Mouse (Mus musculus) erythroblast, embryonic 14.5 days (primary cell): ENCODE measurements around the gene Rras2. TPM values are rescaled to one million over a fixed set of nuclear protein-coding genes. Genes with fewer than 3 reads are reported as not detected.

Source experiments
- H3K27me3 ChIP-seq: 2 replicates; pipeline ENCODE4 v1.6.1; 2012; ENCODE audit warnings: inconsistent platforms; ENCODE audit not compliant: control insufficient read depth
- H3K36me3 ChIP-seq: 2 replicates; pipeline ENCODE4 v1.6.1; 2012; ENCODE audit warnings: mild to moderate bottlenecking, inconsistent platforms; ENCODE audit not compliant: control insufficient read depth
- H3K4me1 ChIP-seq: 2 replicates; pipeline ENCODE4 v1.6.1; 2012; ENCODE audit warnings: inconsistent platforms; ENCODE audit not compliant: control insufficient read depth
- H3K4me3 ChIP-seq: replicated peaks from 2 replicates; pipeline ENCODE3; 2012; ENCODE audit warnings: moderate library complexity, mild to moderate bottlenecking, inconsistent platforms
- H3K9me3 ChIP-seq: 2 replicates; pipeline ENCODE4 v1.6.1; 2012; ENCODE audit warnings: low read length, inconsistent platforms, mixed read lengths; ENCODE audit not compliant: control insufficient read depth
- GATA1 ChIP-seq: IDR thresholded peaks from 2 replicates; pipeline ENCODE4 v1.6.1; 2012; ENCODE audit warnings: low read length, inconsistent platforms, mixed read lengths
- TAL1 ChIP-seq: IDR thresholded peaks from 3 replicates; pipeline ENCODE4 v1.6.1; 2012; ENCODE audit warnings: low read length, inconsistent platforms, mixed read lengths
- polyA plus RNA-seq: library from polyadenylated mRNA; stranded (reverse); fragments of >175 nt; gene quantifications from 2 replicates; pipeline ENCODE4 v1.2.3, GENCODE M21; 2012

The Rras2 gene
- polyA plus RNA-seq, 1 experiment, result not detected

- TF ChIP-seq TAL1, result no peak
- no peak for TF ChIP-seq GATA1
These were observed 58.6 kb downstream of the Rras2 start for GRCm38 (mm10) chr7:114058927-114059441.

DNA sequence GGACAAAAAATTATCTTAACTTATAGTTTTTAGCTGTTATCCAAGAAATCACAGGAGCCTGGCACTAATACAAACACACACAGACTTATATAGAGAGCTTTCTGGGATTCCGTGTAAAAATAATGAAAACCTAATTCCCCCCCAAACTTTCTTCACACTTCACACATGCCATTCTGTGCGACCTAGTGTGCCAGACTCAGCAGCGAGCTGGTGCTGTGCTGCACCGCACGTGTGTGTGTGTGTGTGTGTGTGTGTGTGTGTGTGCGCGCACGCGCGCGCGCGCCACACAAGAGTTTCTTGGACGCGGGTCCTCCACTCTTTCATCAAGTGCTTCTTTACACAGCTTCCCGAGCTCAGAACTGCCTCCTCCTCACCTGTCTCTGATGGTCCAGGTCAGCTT, 59.4 kb downstream of the Rras2 start:
- Histone ChIP-seq H3K27me3 (no peaks in the 10 kb centered on the region), H3K4me3 (no peak overlapping the region), H3K9me3 (no peaks in the 10 kb centered on the region), H3K4me1 (no peaks in the 10 kb centered on the region), H3K36me3 (no peaks in the 10 kb centered on the region; the same call in 1 of the 2 replicates)
- TF ChIP-seq GATA1 (no peak), TAL1 (no peak)

More at GRCm38 (mm10) chr7:114058927-114059441, 58.6 kb downstream of the Rras2 start:
- no peaks in the 10 kb centered on the region for H3K4me1 ChIP-seq
- H3K27me3 ChIP-seq, result no peaks in the 10 kb centered on the region
- H3K9me3 ChIP-seq, result no peaks in the 10 kb centered on the region
- no peak overlapping the region for H3K4me3 ChIP-seq
- H3K36me3 ChIP-seq, result no peaks in the 10 kb centered on the region; the same call in 1 of the 2 replicates

- no peak overlapping the region for H3K4me3 ChIP-seq
- no peaks in the 10 kb centered on the region; the same call in 1 of the 2 replicates for H3K36me3 ChIP-seq
- no peaks in the 10 kb centered on the region for H3K9me3 ChIP-seq
- TF ChIP-seq GATA1 (no peak), TAL1 (no peak)
- no peaks in the 10 kb centered on the region for H3K27me3 ChIP-seq
- H3K4me1 ChIP-seq, result no peaks in the 10 kb centered on the region
These were observed 63.9 kb downstream of the Rras2 start for GRCm38 (mm10) chr7:114053720-114054119.

DNA sequence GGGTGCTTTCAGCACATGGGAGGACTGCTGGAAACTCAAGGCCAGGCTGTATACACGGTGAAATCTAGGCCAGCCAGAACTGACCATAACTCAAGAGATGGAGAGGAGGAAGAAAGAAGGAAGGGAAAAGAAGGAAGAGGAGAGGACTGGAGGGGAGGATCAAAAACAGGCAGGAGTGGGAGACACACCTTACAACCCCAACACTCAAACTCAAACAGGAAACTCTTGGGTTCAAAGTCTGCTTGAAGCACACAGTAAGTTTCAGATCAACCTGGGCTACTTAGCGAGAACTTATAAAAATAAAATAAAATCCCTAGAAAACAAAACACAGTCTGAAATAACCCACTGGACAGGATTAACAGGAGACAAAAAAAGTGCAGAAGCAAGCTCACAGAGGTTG, 71.8 kb downstream of the Rras2 start:
- no peak for TF ChIP-seq TAL1
- TF ChIP-seq GATA1, result no peak
- no peak overlapping the region for H3K4me3 ChIP-seq
- no peaks in the 10 kb centered on the region for H3K9me3 ChIP-seq
- no peaks in the 10 kb centered on the region for H3K27me3 ChIP-seq
- H3K36me3 ChIP-seq, result no peaks in the 10 kb centered on the region; the same call in 1 of the 2 replicates
- H3K4me1 ChIP-seq, result peaks cover 2% of the 10 kb centered on the region

GRCm38 (mm10) chr7:114043929-114044549, 73.5 kb downstream of the Rras2 start:
- no peaks in the 10 kb centered on the region for H3K27me3 ChIP-seq
- peaks cover 2% of the 10 kb centered on the region for H3K4me1 ChIP-seq
- TF ChIP-seq TAL1 (no peak), GATA1 (no peak)
- peaks cover 2% of the 10 kb centered on the region; the same call in 1 of the 2 replicates for H3K36me3 ChIP-seq
- no peaks in the 10 kb centered on the region for H3K9me3 ChIP-seq
- H3K4me3 ChIP-seq, result no peak overlapping the region

DNA sequence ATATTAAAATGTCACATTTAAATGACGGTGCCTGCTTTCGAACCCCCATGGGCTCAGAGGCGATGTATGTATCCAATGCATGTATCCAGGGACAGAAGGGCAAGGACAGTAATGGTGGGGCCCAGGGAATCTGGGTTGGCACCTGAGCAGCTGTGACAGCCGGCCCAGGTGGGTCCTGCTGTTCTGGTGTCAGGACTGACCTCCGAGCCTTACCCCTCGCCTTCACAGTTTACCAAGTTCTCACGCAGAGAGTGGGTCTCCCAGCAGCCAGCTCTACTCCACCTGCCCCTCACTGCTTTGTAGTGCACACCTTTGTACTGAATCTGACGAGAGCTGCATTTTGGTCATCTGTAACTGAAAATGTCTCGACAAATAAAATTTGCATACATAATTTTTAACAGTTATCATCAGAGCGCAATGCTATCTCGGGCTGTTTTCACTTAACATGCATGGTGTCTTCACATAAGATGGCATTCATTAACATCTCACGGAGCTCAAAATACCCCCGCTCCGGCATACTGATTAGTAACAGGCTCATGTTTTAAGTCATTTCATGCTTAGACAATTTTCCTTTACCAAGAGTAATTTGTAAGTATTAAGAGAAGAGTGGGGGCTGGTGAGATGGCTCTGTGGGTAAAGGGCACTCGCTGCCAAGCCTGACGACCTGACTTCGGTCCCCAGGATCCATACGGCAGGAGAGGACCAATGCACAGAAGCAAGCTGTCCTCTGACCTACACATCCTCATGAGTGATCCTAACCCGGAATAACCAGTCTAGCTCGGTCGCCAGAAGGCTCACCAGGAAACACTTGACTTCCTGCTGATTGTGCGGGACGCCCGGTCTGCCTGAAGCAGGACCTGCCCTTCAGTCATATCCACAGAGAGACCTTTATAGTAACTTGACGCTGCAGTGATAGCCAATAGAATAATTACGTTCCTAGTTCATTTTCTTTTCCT, 74.3 kb downstream of the Rras2 start:
- Histone ChIP-seq H3K4me1 (peaks cover 2% of the 10 kb centered on the region), H3K27me3 (no peaks in the 10 kb centered on the region), H3K36me3 (peaks cover 2% of the 10 kb centered on the region; the same call in 1 of the 2 replicates), H3K9me3 (no peaks in the 10 kb centered on the region), H3K4me3 (no peak overlapping the region)
- no peak for TF ChIP-seq GATA1
- TF ChIP-seq TAL1, result no peak

DNA sequence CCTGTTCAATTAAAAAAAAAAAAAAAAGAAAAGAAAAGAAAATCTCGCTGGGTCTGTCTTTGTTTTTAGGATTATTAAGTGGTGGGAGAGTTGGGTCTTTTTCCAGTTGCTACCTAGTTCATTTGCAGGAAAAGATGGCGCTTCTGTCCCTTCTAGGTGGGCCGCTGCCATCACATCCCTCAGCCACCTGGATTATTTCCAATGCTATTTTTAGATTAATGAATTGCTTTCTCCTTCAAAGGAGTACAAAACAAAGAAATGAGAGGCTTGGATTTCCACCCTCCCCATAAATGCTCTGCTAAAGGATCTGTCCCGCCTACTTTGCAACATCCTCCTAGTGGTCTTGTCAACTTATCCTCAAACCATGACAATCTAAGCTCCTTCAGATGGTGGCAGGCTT, 76.2 kb downstream of the Rras2 start:
- Histone ChIP-seq H3K4me1 (peaks cover 2% of the 10 kb centered on the region), H3K9me3 (no peaks in the 10 kb centered on the region), H3K4me3 (no peak overlapping the region), H3K27me3 (no peaks in the 10 kb centered on the region), H3K36me3 (peaks cover 2% of the 10 kb centered on the region; the same call in 1 of the 2 replicates)
- no peak for TF ChIP-seq TAL1
- no peak for TF ChIP-seq GATA1

- H3K9me3 ChIP-seq, result no peaks in the 10 kb centered on the region
- no peaks in the 10 kb centered on the region for H3K4me1 ChIP-seq
- TF ChIP-seq TAL1, result no peak
- TF ChIP-seq GATA1, result no peak
- no peaks in the 10 kb centered on the region for H3K27me3 ChIP-seq
- peaks cover 2% of the 10 kb centered on the region; the same call in 1 of the 2 replicates for H3K36me3 ChIP-seq
- H3K4me3 ChIP-seq, result no peak overlapping the region
These were observed 80.3 kb downstream of the Rras2 start for GRCm38 (mm10) chr7:114037237-114037636.

DNA sequence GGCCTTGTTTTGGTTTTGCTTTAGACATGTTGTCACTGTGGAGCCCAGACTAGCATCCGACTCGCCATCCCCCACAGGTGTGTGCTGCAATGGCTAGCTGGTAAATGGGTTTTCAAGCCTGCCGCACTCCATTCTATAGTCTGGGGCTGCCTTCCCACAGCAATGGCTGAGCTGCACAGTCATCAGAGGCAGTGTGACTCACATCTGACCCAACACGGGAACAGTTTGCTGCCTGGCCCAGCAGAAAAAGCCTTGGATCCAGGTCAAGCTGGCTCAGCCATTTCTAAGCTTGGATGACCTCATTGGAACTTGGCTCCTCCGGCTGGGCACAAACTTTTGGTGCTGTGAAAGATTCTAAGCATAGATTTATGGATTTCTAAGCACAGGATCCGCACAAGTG, 88.0 kb downstream of the Rras2 start:
- H3K4me3 ChIP-seq, result no peak overlapping the region
- no peaks in the 10 kb centered on the region for H3K9me3 ChIP-seq
- H3K27me3 ChIP-seq, result no peaks in the 10 kb centered on the region
- no peaks in the 10 kb centered on the region for H3K4me1 ChIP-seq
- TF ChIP-seq TAL1 (no peak), GATA1 (no peak)
- H3K36me3 ChIP-seq, result no peaks in the 10 kb centered on the region
